Mouse (Mus musculus) forebrain, embryonic 13.5 days (tissue): ENCODE results near the gene Scnm1. TPM values are rescaled to one million over a fixed set of nuclear protein-coding genes. Genes with fewer than 3 reads are reported as not detected.

ENCODE experiments used
- ATAC-seq: fragments of 200-750 bp; cut with Nextera tagmentation; 2 replicates; pipeline ENCODE4 v1.8.0; 2017
- H3K27ac ChIP-seq: fragments of 300-500 bp; sonication (generic); 2 replicates; pipeline ENCODE4 v1.5.1; 2015; ENCODE audit warnings: inconsistent platforms, mild to moderate bottlenecking, moderate library complexity
- H3K27me3 ChIP-seq: fragments of 300-500 bp; sonication (generic); 2 replicates; pipeline ENCODE4 v1.6.1; 2015; ENCODE audit warnings: mild to moderate bottlenecking, inconsistent platforms
- H3K36me3 ChIP-seq: fragments of 300-500 bp; sonication (generic); 2 replicates; pipeline ENCODE4 v1.6.1; 2015; ENCODE audit warnings: mild to moderate bottlenecking, inconsistent platforms; ENCODE audit not compliant: poor library complexity, severe bottlenecking
- H3K4me1 ChIP-seq: fragments of 300-500 bp; sonication (generic); 2 replicates; pipeline ENCODE4 v1.6.1; 2015; ENCODE audit warnings: inconsistent platforms
- H3K4me2 ChIP-seq: fragments of 300-500 bp; sonication (generic); 2 replicates; pipeline ENCODE4 v1.6.1; 2015; ENCODE audit warnings: inconsistent platforms, mild to moderate bottlenecking, moderate library complexity
- H3K4me3 ChIP-seq: fragments of 300-500 bp; sonication (generic); 2 replicates; pipeline ENCODE4 v1.5.1; 2015; ENCODE audit warnings: mild to moderate bottlenecking, inconsistent platforms
- H3K9ac ChIP-seq: fragments of 300-500 bp; sonication (generic); 2 replicates; pipeline ENCODE4 v1.6.1; 2015; ENCODE audit warnings: mild to moderate bottlenecking, inconsistent platforms
- H3K9me3 ChIP-seq: fragments of 300-500 bp; sonication (generic); replicated peaks from 2 replicates; pipeline ENCODE4 v1.6.1; 2016; ENCODE audit warnings: inconsistent platforms
- WGBS: fragments of 180-500 bp; shearing (Covaris S2); methylation state at CpG from one replicate; pipeline ENCODE4 v1.1.7; 2015; 5-methylcytosine and 5-hydroxymethylcytosine counted together
- microRNA-seq: library from miRNA; unstranded; fragments of <30 nt; microRNA quantifications from one replicate; pipeline ENCODE4, GENCODE M21; 2016
- polyA plus RNA-seq: library from polyadenylated mRNA; unstranded; fragments of >200 nt; fragmentation: Nextera tagmentation; extraction: Ambion mirVana; gene quantifications from 2 replicates; pipeline ENCODE4 v1.2.1, GENCODE M21; 2015

The Scnm1 gene
- polyA plus RNA-seq, 1 experiment from 2014 or later: 106 TPM

- no peak overlapping the region for H3K9ac ChIP-seq
- H3K36me3 ChIP-seq: peaks cover 24% of the 10 kb centered on the region
- no peak overlapping the region for H3K4me2 ChIP-seq
- no peak for ATAC-seq
- 4% methylated on average over 2 of the region's 2 CpGs for WGBS
- no peak overlapping the region for H3K4me3 ChIP-seq
- H3K27ac ChIP-seq: no peak overlapping the region
- H3K27me3 ChIP-seq: no peaks in the 10 kb centered on the region
- H3K9me3 ChIP-seq: no peaks in the 10 kb centered on the region
- H3K4me1 ChIP-seq: peaks cover 20% of the 10 kb centered on the region
Measured at GRCm38 (mm10) chr3:95100854-95101253, 33.0 kb downstream of the Scnm1 start.

GRCm38 (mm10) chr3:95088071-95088470, 45.7 kb downstream of the Scnm1 start:
- no peak overlapping the region for H3K4me2 ChIP-seq
- WGBS: 96% methylated on average over 1 of the region's 1 CpGs
- ATAC-seq: no peak
- no peak overlapping the region for H3K27ac ChIP-seq
- no peaks in the 10 kb centered on the region for H3K9me3 ChIP-seq
- no peaks in the 10 kb centered on the region for H3K27me3 ChIP-seq
- peaks cover 6% of the 10 kb centered on the region; the same call in 1 of the 2 replicates for H3K36me3 ChIP-seq
- no peak overlapping the region for H3K9ac ChIP-seq
- H3K4me1 ChIP-seq: no peaks in the 10 kb centered on the region
- H3K4me3 ChIP-seq: no peak overlapping the region

Small RNA genes within 50 kb of the gene (microRNA-seq; reads per million reads assigned to microRNA genes)
- gene Mir8099-1: not detected

Other genes with a start within 250 kb of the Scnm1 start
- 390 and 393 TPM in 2 replicates for gene Psmb4, start 247.1 kb downstream of the Scnm1 start, polyA plus RNA-seq
- 7.6 and 9.0 TPM in 2 replicates for gene Selenbp1, start 201.0 kb downstream of the Scnm1 start, polyA plus RNA-seq
- 4.3 TPM in 2 replicates for gene Rfx5, start 179.9 kb downstream of the Scnm1 start, polyA plus RNA-seq
- gene Pi4kb, start 159.3 kb downstream of the Scnm1 start, polyA plus RNA-seq: 23.6 and 25.5 TPM in 2 replicates
- 26.6 and 27.8 TPM in 2 replicates for gene Zfp687, start 118.6 kb downstream of the Scnm1 start, polyA plus RNA-seq
- 299 and 311 TPM in 2 replicates for gene Psmd4, start 91.4 kb downstream of the Scnm1 start, polyA plus RNA-seq
- gene Pip5k1a, start 27.1 kb downstream of the Scnm1 start, polyA plus RNA-seq: 20.4 and 20.6 TPM in 2 replicates
- 266 and 271 TPM in 2 replicates for gene Vps72, start 23.0 kb downstream of the Scnm1 start, polyA plus RNA-seq
- 0.72 and 0.81 TPM in 2 replicates for gene Tmod4, start 9.5 kb downstream of the Scnm1 start, polyA plus RNA-seq
- gene Lysmd1, start 77 bp upstream of the Scnm1 start, polyA plus RNA-seq: 29.6 and 30.8 TPM in 2 replicates
- gene Tnfaip8l2, start 8.3 kb upstream of the Scnm1 start, polyA plus RNA-seq: 1.1 and 1.2 TPM in 2 replicates
- 14.1 and 14.6 TPM in 2 replicates for gene Sema6c, start 26.4 kb upstream of the Scnm1 start, polyA plus RNA-seq
- gene Gabpb2, start 83.9 kb upstream of the Scnm1 start, polyA plus RNA-seq: 7.7 and 8.5 TPM in 2 replicates
- gene Cdc42se1, start 94.7 kb upstream of the Scnm1 start, polyA plus RNA-seq: 92.3 and 96.3 TPM in 2 replicates
- gene Mllt11, start 98.2 kb upstream of the Scnm1 start, polyA plus RNA-seq: 174 and 191 TPM in 2 replicates
- 0.19 and 0.38 TPM in 2 replicates for gene Gm128, start 107.6 kb upstream of the Scnm1 start, polyA plus RNA-seq
- gene Bnipl, start 117.2 kb upstream of the Scnm1 start, polyA plus RNA-seq: not detected in 2 replicates
- gene Mindy1, start 147.3 kb upstream of the Scnm1 start, polyA plus RNA-seq: 39.6 and 40.0 TPM in 2 replicates
- 28.4 and 32.7 TPM in 2 replicates for gene Prune1, start 148.1 kb upstream of the Scnm1 start, polyA plus RNA-seq
- gene Anxa9, start 173.2 kb upstream of the Scnm1 start, polyA plus RNA-seq: 0.52 and 1.1 TPM in 2 replicates
- 98.4 and 103 TPM in 2 replicates for gene Cers2, start 180.8 kb upstream of the Scnm1 start, polyA plus RNA-seq
- 45.4 and 51.8 TPM in 2 replicates for gene Setdb1, start 223.2 kb upstream of the Scnm1 start, polyA plus RNA-seq